Mouse (Mus musculus) hematopoietic stem cell, adult 5-6 weeks (primary cell): ENCODE data around the gene Zswim9. TPM values are rescaled to one million over a fixed set of nuclear protein-coding genes. Genes with fewer than 3 reads are reported as not detected.

Source experiments
- ATAC-seq, 2 experiments: fragments of 125-278 bp in 1 of 2; replicated peaks in 1 of 2; 2 replicates each; pipeline ENCODE4 v1.8.0; 2016 to 2017; ENCODE audit warnings: inconsistent platforms in 2 of 2, mild to moderate bottlenecking in 2 of 2, moderate number of reproducible peaks in 2 of 2, low read depth in 1 of 2, moderate TSS enrichment in 1 of 2; ENCODE audit not compliant: low FRiP score in 2 of 2, poor library complexity in 2 of 2, severe bottlenecking in 2 of 2, insufficient read depth in 1 of 2, low TSS enrichment in 1 of 2
- total RNA-seq: library from RNA; stranded (forward); fragments of 172-1452, 232-1000 nt; gene quantifications from 2 replicates; pipeline ENCODE4 v1.2.3, GENCODE M21; 2017

Zswim9 gene
- 7.1 and 7.2 TPM in 2 replicates for total RNA-seq

DNA sequence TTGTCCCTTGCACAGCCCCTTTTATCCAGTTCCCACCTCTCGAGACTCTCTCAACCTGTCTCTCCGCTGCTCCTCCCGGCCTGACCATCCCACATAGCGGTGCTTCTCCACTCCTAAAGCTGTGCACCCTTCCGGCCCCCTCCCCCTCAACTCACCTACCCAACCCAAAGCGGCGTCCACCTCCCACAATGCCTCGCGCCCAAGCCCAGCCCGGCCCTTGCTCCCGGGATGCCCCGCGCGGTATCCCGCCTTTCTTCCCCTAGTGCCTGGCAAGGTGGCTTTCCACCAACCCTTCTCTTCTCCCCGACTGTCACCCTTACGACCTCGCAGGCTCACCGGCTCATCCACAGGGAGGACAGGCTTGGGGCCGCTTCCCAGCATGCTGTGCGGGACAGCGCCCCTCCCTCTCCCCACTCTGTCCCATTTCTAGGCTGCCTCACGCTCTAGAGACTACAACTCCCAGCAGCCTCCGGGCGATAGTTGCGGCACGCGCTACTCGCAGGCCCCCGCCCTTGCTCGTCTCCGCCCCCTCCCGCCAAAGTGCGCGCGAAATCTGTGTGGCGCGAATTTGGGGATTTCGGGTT lies at the start of gene Zswim9:
TSS of gene Zswim9 (minus strand) at position 414 of the 584 bp plus-strand sequence.
- peak; percentile 98 for ATAC-seq

DNA sequence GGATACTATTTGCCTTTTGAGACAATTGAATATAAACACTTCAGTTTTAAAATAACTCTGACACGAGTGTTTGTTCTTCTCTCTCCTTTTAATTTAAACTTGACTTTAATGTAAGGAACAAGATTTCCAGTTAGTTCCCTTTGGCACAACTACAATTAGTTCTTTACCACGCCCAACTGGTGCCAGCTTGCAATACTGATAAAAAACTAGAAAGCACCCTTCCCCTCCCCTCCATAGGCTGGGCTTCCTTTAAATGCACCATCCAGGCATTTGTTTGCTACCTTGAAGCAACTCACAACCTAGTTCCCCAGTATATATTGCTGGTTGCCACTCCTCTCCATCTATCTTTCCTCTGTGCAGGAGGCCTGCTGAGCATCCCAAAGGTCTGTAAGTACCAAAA lies 45.8 kb upstream of the Zswim9 start, which contains the start of gene Pla2g4c:
TSS of gene Pla2g4c (plus strand) at position 340 of the 400 bp plus-strand sequence.
- no peak; a peak in 1 of 4 replicates for ATAC-seq

DNA sequence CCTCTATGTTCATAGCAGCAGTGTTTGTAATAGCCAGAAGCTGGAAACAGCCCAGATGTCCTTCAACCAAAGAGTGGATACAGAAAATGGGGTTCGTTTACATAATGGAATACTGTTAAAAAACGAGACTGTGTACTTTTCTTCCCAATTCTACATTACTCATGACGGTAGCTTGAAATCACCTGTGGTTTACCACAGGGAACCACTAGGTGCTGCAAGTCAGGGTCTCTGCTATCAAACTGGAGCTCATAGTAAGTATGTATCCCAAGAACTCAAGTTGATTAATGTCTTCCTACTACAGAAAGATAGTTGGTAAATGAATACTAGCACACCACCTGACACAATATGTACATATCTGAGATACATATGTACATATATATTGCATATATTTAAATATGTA lies 42.9 kb upstream of the Zswim9 start:
- peak; percentile 80 to 87 for ATAC-seq

DNA sequence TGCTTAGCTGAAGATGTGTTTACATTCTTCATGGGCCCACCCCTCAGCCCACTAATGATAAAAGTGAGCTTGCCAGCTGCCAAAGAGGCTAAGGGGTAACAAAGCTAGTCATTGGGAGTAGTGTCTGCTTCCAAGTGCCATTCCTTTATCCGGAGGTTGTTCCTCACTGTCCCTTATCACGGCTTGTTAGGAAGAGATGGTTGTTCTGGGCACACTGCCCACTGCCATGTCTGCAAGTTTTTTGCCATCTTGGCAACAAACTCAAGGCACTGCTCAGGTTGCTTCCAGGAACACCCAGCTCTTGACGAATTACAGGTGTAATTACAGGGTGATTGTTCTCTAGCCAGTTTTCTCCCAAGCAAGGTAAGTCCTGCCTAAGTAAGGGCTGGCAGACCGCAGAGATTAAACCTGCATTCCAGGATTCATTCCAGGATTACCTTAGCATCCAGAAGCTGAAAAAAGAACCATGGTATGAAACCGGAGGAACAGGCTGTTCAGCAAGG lies 35.6 kb upstream of the Zswim9 start:
- no peak for ATAC-seq

DNA sequence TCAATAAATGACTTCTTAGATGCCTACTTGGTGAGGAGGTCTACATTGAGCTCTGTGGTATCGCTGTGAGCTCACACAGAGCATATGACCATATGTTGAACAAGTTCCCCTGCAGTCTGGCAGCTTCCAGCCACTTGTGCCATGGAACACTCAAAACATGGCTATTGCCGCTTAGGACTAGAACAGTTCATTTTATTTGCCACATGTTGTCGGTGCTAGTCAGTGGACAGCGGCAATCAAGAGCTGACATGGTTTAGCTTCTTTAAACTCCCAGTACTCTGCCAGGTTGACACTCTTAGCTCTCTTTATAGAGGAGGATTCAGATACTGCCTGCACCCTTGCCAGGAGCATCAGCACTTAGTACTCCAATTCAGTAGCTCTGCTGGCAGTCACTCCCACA lies 32.9 kb upstream of the Zswim9 start:
- ATAC-seq = no peak

DNA sequence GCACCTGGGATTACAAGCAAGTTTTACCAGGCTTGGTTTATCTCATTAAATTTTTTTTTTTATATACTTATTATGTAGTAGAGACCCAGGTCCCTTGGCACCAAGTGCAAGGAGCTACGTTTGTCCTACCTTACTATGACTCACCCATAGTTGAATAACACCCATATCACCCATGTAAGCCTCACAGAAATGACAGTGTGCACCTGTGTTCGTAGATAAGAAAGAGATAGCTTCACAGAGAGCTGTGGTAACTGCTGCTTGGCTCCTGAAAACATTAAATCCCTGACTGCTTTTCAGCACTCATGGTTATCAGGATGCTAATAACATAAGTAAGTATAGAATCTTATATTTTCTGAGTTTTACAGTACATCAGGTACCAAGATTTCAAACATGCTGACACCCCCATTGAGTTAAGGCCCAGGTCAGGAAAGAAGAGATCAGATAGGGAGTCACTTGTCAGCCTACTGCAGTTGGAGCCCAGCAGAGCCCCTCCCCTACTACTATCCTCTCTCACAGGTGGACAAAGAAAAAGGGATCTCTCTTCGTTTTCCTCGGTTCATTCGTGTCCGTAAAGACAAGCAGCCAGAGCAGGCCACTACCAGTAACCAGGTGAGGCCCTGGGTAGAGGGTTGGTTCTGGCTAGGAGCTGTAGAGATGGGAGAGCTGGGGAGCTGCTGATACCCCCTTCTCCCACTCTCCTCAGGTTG lies 32.1 kb upstream of the Zswim9 start:
- no peak for ATAC-seq

DNA sequence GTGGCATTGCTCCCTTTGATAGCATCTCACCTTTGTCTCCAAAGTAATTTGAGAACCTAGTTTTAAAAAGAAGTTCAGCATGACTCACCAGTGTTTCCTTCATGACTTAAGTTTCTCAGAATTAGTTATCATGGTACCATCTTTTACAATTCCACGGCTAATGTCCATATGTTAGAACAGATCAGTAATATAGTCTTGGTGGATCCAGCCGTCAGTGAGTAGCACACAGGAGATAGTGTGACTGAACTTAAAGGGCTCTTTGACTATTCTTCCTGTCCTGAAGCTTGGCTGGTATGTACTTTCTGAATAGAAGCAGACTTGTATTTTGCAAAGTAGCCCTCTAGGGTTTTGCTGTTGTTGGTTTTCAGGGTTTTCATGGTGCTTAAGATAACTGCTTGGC lies 30.9 kb upstream of the Zswim9 start:
- no peak for ATAC-seq

DNA sequence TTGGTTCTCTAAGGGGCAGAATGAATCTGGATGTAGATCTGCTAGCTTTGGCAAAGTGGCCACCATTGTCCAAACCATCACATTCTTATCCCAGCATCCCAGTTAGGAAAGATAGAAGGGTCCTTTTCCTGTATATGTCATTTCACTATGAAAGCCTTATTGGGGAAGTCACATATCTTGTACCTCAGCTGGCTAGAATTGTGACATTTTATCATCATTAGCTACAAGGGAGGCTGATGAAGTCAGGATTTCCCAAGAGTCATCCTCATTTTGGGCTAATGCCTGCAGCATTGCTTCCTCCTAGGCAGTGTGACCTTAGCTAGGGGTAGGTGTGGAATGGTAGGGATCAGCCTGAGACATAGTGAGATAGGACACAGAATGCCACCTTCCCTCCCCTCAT lies 24.9 kb upstream of the Zswim9 start:
- ATAC-seq = no peak

DNA sequence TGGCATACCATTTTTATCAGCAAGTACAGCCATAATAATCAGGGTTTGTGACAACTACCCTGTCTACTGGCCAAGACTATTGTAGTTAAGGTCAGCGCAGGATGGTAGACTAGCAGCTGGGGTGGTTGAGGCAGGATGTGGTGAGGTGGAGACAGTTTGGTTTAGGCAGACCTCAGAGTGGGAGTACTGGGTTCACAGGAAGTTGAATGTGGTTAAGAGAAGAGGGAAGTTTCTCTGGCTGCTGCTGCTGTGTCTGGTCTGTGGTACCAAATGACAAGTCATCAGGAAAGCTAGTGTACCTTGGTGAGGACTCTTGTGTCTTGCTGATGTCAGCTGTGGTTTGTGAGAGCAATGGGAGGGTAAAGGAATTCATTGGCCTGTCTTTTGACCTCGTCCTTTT lies 24.3 kb upstream of the Zswim9 start:
- peak; percentile 95 to 99 for ATAC-seq

DNA sequence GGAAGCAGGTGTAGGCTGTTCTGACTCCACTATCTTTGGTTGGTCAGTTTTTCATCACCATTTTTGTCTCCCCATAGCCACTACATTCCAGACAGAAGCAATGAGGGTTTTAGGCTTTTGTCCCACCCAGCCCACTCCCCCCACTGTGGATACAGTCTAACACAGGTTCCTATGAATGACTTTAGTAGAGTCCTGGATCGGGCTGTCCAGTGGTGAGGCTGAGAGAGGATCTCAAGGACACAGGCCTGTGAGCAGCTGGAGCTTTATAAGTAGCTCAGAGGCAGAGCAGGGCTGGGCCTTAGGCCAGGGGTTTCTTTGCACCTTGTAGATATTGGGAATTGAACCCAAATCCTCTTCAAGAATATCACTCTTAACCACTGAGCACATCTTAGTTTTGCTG lies 23.1 kb upstream of the Zswim9 start:
- no peak for ATAC-seq

DNA sequence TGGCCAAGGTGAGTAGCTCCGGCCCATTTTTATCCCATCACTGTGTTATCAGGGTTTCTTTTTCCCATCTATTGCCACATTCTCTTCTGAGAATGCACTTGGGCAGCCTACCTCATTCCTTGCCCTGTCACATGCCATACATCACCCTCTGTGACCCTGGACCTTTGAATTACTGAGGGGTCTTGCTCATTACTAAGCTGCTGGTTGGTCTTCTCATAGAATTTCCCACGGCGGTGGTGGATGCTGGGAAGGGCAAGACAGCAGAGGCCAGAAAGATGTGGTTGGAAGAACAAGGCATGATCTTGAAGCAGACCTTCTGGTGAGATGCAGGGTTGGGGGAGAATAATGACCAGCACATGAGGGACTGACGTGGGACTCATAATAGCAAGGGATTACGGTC lies 20.3 kb upstream of the Zswim9 start:
- no peak for ATAC-seq

DNA sequence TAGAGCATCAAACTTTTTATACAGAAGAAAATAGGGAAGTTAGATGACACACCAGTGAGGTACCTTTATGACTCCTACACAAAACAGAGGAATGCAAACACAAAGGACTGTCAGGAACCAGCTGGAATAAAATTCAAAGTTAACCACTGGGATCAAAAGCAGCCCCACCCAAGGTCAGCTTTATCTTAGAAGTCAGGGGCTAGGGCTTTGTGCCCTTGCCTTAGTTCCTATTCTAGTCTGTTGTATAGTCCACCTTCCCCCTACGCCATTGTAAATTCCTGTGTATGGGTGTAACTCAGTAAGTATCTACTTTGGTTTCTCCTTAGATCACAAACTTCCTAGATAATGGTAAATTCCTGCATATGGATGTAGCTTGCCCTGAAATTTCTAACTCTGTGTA lies 19.1 kb upstream of the Zswim9 start:
- ATAC-seq = no peak

DNA sequence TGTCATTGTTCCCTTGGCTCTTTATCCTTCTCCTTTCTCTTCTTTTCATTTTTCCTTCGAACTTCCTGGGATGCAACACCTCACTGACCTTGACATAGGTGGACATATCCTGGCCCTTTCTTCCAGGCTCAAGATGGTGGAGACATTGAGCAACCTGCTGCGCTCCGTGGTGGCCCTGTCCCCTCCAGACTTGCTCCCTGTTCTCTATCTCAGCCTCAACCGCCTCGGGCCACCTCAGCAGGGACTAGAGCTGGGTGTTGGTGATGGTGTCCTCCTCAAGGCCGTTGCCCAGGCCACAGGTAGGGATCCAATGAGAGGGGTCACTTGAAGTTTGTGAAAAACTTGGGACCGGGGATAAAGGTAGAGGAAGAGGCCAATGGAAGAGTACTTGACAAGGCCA lies 16.7 kb upstream of the Zswim9 start:
- ATAC-seq = no peak

DNA sequence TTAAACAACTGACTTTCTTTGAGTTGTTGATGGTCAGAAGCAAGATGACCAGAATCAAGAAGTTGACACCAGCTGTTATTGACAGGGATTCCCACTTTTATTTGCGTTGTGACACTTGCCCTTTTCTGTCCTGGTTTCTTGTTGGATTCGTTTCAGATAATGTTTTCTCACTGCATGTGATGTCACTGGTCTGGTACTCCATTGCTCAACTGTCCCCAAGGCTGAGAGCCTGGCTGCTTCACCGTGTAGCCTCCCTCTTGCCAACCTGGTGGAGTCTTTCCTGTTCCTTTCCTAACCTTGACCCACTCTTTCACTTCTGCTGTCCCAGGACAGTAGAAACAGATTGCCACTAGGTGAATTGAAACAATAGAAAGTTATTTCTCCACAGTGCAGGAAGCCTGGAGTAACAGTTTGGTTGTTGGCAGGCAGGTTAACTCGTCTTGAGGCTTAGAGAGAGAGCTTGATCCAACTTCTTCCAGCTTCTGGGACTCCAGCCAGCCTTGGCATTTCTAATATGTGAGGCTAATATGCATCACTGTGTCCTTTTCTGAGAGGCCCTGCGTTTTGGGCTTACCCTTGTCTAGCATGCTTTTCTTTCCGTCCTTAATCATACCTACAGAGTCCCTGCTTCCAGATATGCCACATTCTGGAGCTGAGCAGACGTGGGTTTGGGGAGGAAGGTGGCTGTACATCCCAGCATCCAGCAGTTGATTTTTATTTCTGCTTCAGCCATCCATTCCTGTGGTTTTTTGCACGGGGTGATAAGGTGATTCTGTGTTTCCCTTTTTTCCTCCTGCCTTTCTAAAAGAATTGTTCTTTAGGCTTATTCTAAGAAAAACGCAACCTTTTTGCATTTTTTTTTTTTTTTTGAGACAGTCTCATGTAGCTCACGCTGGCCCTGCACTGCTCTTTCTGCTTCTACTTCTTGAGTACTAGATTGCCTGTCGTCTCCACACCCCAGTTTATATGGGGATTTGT lies 15.6 kb upstream of the Zswim9 start:
- ATAC-seq = 0 out of 4 replicates have a peak, but pooled peaks of 1 of the 2 experiments have one; percentile 14

DNA sequence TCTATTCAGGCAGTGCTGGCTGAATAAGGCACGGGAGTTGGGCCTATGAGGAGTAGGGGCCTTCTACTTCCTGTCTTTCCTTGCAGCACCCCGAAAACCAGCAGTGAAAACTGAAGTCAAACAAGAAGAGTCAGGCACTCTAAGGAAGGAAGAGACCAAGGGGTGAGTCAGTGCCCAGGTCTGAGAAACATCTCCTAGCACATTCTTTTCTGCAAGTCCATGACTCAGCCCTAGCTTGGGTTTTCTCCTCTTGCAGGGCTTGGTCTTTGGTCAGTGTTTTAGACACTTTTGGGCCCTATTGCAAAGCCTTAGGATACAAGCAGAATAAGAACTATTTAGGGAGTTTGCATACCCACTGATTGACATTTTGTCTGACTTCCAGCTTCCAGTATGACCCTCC lies 12.8 kb upstream of the Zswim9 start:
- no peak for ATAC-seq

DNA sequence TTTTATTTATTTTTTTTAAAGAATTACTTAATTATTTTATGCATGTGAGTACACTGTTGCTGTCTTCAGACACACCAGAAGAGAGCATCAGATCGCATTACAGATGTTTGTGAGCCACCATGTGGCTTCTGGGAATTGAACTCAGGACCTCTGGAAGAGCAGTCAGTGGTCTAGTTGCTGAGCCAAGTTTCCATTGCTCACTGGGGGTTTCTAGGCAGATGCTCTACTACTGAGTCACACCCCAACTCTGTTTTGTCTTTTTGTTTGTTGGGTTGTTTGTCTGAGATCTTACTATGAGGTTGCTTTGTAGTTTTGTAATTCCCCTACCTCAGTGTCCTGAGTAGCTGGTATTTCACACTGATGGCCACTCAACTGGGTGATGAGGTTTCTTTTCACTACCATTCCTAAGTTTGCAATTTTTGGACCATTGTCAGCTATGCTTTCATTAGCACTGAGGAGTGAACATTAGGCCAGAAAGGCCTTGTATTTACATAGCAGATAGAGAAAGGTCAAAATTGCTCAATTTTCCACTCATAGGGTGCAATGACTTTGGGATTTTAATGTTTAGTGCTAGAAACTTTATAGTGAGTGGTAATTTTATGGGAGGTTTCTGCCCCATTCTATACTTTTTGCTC lies 11.6 kb upstream of the Zswim9 start:
- no peak for ATAC-seq

DNA sequence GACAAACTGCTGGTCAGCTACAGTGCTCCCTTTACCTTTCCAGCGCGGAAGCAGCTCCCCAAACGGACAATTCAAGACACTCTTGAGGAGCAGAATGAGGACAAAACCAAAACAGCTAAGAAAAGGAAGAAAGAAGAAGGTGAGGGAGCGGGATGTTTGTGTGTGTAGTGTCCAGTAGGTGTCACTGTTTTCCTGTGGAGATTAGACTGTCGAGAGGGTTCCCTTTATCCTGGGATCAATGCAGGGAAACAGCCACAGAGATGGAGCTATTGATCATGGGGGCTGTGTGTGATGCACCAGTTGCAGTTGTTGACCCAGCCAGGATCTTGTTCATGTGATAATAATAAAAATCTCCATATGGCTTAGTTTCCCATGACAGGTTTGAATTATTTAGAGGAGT lies 10.1 kb upstream of the Zswim9 start:
- peak; percentile 58; a peak in 3 of 4 replicates for ATAC-seq
